27 mouse cellular contexts compared by ENCODE assay signal in genomic region chr8:78890571-78890970, GRCm38 (mm10).
DNase-seq lines count a peak whose midpoint lies in the region; ATAC-seq and TF ChIP-seq lines count a peak whose summit lies in the region.
"Had no signal": no experiment of that assay in that cellular context is flagged by ENCODE, and none has a peak within 500 bp of the region (broad histone marks: within the 10 kb centered on the region; RNA-seq: fewer than 3 reads in every experiment).

No protein-coding gene starts in this region.

- no peak overlapping the region for H3K4me3 ChIP-seq in hindbrain, postnatal 0 days (ENCODE audit: low read length)
- no peak overlapping the region for H3K4me3 ChIP-seq in hindbrain, embryonic 12.5 days
- H3K4me3 ChIP-seq in lung, embryonic 16.5 days (ENCODE audit: low read length): no peak overlapping the region
- H3K4me3 ChIP-seq in hindbrain, embryonic 14.5 days (replicated peaks; ENCODE audit: low read length): no peak overlapping the region
- H3K4me3 ChIP-seq: embryonic facial prominence, embryonic 12.5 days; heart, embryonic 12.5 days; limb, embryonic 12.5 days; liver, embryonic 15.5 days; midbrain, embryonic 12.5 days; neural tube, embryonic 13.5 days had no signal

- no peaks in the 10 kb centered on the region for H3K4me1 ChIP-seq in hindbrain, postnatal 0 days (ENCODE audit: insufficient read depth, low read length)
- H3K4me1 ChIP-seq in hindbrain, embryonic 12.5 days: no peaks in the 10 kb centered on the region
- H3K4me1 ChIP-seq in lung, embryonic 16.5 days (replicated peaks; ENCODE audit: control insufficient read depth, insufficient read depth, low read length): peaks cover 2% of the 10 kb centered on the region; the same call in 1 of the 2 replicates
- no peaks in the 10 kb centered on the region for H3K4me1 ChIP-seq in hindbrain, embryonic 14.5 days (replicated peaks; ENCODE audit: control insufficient read depth, insufficient read depth, low read length)
- H3K4me1 ChIP-seq: embryonic facial prominence, embryonic 12.5 days; heart, embryonic 12.5 days; limb, embryonic 12.5 days; liver, embryonic 15.5 days; midbrain, embryonic 12.5 days; neural tube, embryonic 13.5 days had no signal

- DNase-seq in hindbrain, postnatal 0 days (ENCODE audit: low spot score): peak; percentile 7
- no peak for DNase-seq in lung, adult 18-20 months
- peak; percentile 9 for DNase-seq in right cerebral cortex, postnatal 4 days
- DNase-seq in right cerebral cortex, postnatal 10 days (ENCODE audit: low spot score in 2 of 2): no peak
- no peak for DNase-seq in hindbrain, embryonic 14.5 days (ENCODE audit: low spot score)
- DNase-seq: adrenal gland, postnatal 25 days; cerebellum, adult 8-10 months; cerebellum, postnatal 36 days; gastrocnemius, postnatal 14 days; kidney, adult 9 months; kidney, postnatal 10 days; layer of hippocampus, adult 9-11 months; spleen, adult 18-20 months; thymus, adult 2 months; thymus, postnatal 36 days had no signal

- H3K27ac ChIP-seq in hindbrain, postnatal 0 days: no peak overlapping the region
- no peak overlapping the region for H3K27ac ChIP-seq in hindbrain, embryonic 12.5 days
- no peak overlapping the region for H3K27ac ChIP-seq in lung, embryonic 16.5 days (ENCODE audit: low read length)
- no peak overlapping the region for H3K27ac ChIP-seq in hindbrain, embryonic 14.5 days
- H3K27ac ChIP-seq: embryonic facial prominence, embryonic 12.5 days; limb, embryonic 12.5 days; liver, embryonic 15.5 days; midbrain, embryonic 12.5 days; neural tube, embryonic 13.5 days had no signal

- ATAC-seq in hindbrain, postnatal 0 days: 0 out of 2 replicates have a peak, but pooled peaks have one; percentile 18
- no peak for ATAC-seq in hindbrain, embryonic 12.5 days (ENCODE audit: low FRiP score)
- ATAC-seq in lung, embryonic 16.5 days (ENCODE audit: low read depth): peak; percentile 89
- no peak for ATAC-seq in hindbrain, embryonic 14.5 days (ENCODE audit: low FRiP score)
- ATAC-seq: CD4-positive, CD25-positive, alpha-beta regulatory T cell, adult 4 months; forebrain, embryonic 14.5 days; hindbrain, embryonic 16.5 days; intestine, postnatal 0 days had no signal

- no peak overlapping the region for H3K9ac ChIP-seq in hindbrain, postnatal 0 days (replicated peaks; ENCODE audit: low read length)
- H3K9ac ChIP-seq in hindbrain, embryonic 12.5 days: no peak overlapping the region
- no peak overlapping the region for H3K9ac ChIP-seq in lung, embryonic 16.5 days (ENCODE audit: low read length)
- no peak overlapping the region for H3K9ac ChIP-seq in hindbrain, embryonic 14.5 days
- H3K9ac ChIP-seq: embryonic facial prominence, embryonic 12.5 days; heart, embryonic 12.5 days; limb, embryonic 12.5 days; liver, embryonic 15.5 days; midbrain, embryonic 12.5 days; neural tube, embryonic 13.5 days had no signal

- no peak for TF ChIP-seq CTCF in hindbrain, postnatal 0 days (IDR thresholded peaks at IDR 0.05; ENCODE audit: low read depth)

- no peaks in the 10 kb centered on the region for H3K9me3 ChIP-seq in hindbrain, postnatal 0 days (ENCODE audit: low read length)
- no peaks in the 10 kb centered on the region for H3K9me3 ChIP-seq in hindbrain, embryonic 12.5 days (replicated peaks)
- H3K9me3 ChIP-seq in lung, embryonic 16.5 days (ENCODE audit: control insufficient read depth, low read length): no peaks in the 10 kb centered on the region
- H3K9me3 ChIP-seq in hindbrain, embryonic 14.5 days (ENCODE audit: control insufficient read depth, low read length): no peaks in the 10 kb centered on the region
- H3K9me3 ChIP-seq: embryonic facial prominence, embryonic 12.5 days; heart, embryonic 12.5 days; limb, embryonic 12.5 days; liver, embryonic 15.5 days; midbrain, embryonic 12.5 days; neural tube, embryonic 13.5 days had no signal

- no peak overlapping the region for H3K4me2 ChIP-seq in hindbrain, postnatal 0 days (ENCODE audit: low read depth, low read length)
- H3K4me2 ChIP-seq in hindbrain, embryonic 12.5 days (replicated peaks): no peak overlapping the region
- H3K4me2 ChIP-seq in lung, embryonic 16.5 days (ENCODE audit: low read depth, low read length): no peak overlapping the region
- no peak overlapping the region for H3K4me2 ChIP-seq in hindbrain, embryonic 14.5 days (replicated peaks)
- H3K4me2 ChIP-seq: embryonic facial prominence, embryonic 12.5 days; heart, embryonic 12.5 days; limb, embryonic 12.5 days; liver, embryonic 15.5 days; midbrain, embryonic 12.5 days; neural tube, embryonic 13.5 days had no signal

- no peaks in the 10 kb centered on the region for H3K27me3 ChIP-seq in hindbrain, postnatal 0 days (ENCODE audit: insufficient read depth, low read length)
- no peaks in the 10 kb centered on the region for H3K27me3 ChIP-seq in hindbrain, embryonic 12.5 days
- H3K27me3 ChIP-seq in lung, embryonic 16.5 days (ENCODE audit: control insufficient read depth, insufficient read depth, low read depth, low read length): no peaks in the 10 kb centered on the region
- no peaks in the 10 kb centered on the region for H3K27me3 ChIP-seq in hindbrain, embryonic 14.5 days (ENCODE audit: control insufficient read depth, insufficient read depth, low read length)
- H3K27me3 ChIP-seq: embryonic facial prominence, embryonic 12.5 days; heart, embryonic 12.5 days; limb, embryonic 12.5 days; liver, embryonic 15.5 days; midbrain, embryonic 12.5 days; neural tube, embryonic 13.5 days had no signal

- 69% methylated on average over 4 of the region's 4 CpGs for WGBS in hindbrain, postnatal 0 days
- WGBS in hindbrain, embryonic 12.5 days: 84% methylated on average over 4 of the region's 4 CpGs
- 40% methylated on average over 4 of the region's 4 CpGs for WGBS in lung, embryonic 16.5 days
- 81% methylated on average over 4 of the region's 4 CpGs for WGBS in hindbrain, embryonic 14.5 days

- H3K36me3 ChIP-seq in hindbrain, postnatal 0 days (ENCODE audit: insufficient read depth, low read length): no peaks in the 10 kb centered on the region
- H3K36me3 ChIP-seq in hindbrain, embryonic 12.5 days: no peaks in the 10 kb centered on the region
- no peaks in the 10 kb centered on the region for H3K36me3 ChIP-seq in lung, embryonic 16.5 days (ENCODE audit: control insufficient read depth, insufficient read depth, low read length)
- no peaks in the 10 kb centered on the region for H3K36me3 ChIP-seq in hindbrain, embryonic 14.5 days (replicated peaks; ENCODE audit: control insufficient read depth, insufficient read depth)
- H3K36me3 ChIP-seq: embryonic facial prominence, embryonic 12.5 days; heart, embryonic 12.5 days; limb, embryonic 12.5 days; liver, embryonic 15.5 days; midbrain, embryonic 12.5 days; neural tube, embryonic 13.5 days had no signal

Comparison
In these comparisons a context has a peak if more than half of its experiments do, and no peak if none do; other contexts are left out.
1. ATAC-seq: peak in hindbrain, postnatal 0 days (single experiment) and lung, embryonic 16.5 days (single experiment); none in hindbrain, embryonic 12.5 days (single experiment) and hindbrain, embryonic 14.5 days (single experiment).
2. DNase-seq: peak in hindbrain, postnatal 0 days (single experiment) and right cerebral cortex, postnatal 4 days (single experiment); none in lung, adult 18-20 months (0 of 2), right cerebral cortex, postnatal 10 days (0 of 2) and hindbrain, embryonic 14.5 days (single experiment).